Comparison of ENCODE assay signal across 8 mouse cellular contexts in the genomic region with DNA sequence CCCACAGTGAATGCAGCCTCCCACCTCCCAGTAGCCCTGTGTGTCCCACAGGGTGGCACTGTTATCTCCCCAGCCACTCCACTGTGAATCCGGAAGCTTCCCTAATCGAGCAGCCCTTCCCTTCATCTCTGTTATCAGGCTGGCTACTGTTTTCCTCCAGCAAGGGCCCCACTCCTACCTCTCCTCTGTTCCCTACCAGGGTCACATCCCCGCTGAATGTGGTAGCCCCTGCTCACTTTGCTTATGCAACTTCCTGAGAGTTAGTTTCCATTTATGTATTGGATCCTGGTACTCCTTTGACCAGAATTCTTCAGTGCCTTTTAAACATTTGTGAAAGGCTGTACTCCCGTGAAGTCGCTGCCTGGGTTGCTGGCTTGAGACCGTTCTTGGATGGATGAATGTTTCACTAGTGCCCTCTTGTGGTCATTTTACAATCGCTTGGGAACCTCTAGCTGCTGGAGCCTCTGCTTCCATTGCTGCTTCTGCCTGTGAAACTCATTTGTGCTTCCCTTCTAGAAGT. TPM values are rescaled to one million over a fixed set of nuclear protein-coding genes. Genes with fewer than 3 reads are reported as not detected.
DNase-seq lines count a peak whose midpoint lies in the region; ATAC-seq and TF ChIP-seq lines count a peak whose summit lies in the region.

No protein-coding gene starts in this region.

- H3K27me3 ChIP-seq in heart, embryonic 11.5 days (ENCODE audit: control insufficient read depth, insufficient read depth, low read length) = no peaks in the 10 kb centered on the region
- no peaks in the 10 kb centered on the region for H3K27me3 ChIP-seq in kidney, embryonic 15.5 days
- H3K27me3 ChIP-seq in limb, embryonic 14.5 days (ENCODE audit: control insufficient read depth, insufficient read depth, low read length) = no peaks in the 10 kb centered on the region
- H3K27me3 ChIP-seq in midbrain, postnatal 0 days (ENCODE audit: insufficient read depth, low read length) = no peaks in the 10 kb centered on the region
- H3K27me3 ChIP-seq in stomach, embryonic 14.5 days (ENCODE audit: control insufficient read depth, insufficient read depth, low read length) = no peaks in the 10 kb centered on the region

- TF ChIP-seq POLR2A in bone marrow macrophage, adult 2 months (IDR thresholded peaks at IDR 0.05; ENCODE audit: borderline replicate concordance, low read depth, low read length) = no peak
- no peak for TF ChIP-seq POLR2A in embryonic fibroblast, embryonic 13.5 days (IDR thresholded peaks at IDR 0.05; ENCODE audit: low read depth, low read length)
- no peak for TF ChIP-seq POLR2A in limb, embryonic 14.5 days (IDR thresholded peaks at IDR 0.05; ENCODE audit: borderline replicate concordance, extremely low read depth, insufficient read depth, insufficient read length)

- H3K4me2 ChIP-seq in heart, embryonic 11.5 days = peak overlapping the region; percentile 56
- peak overlapping the region; percentile 40 for H3K4me2 ChIP-seq in kidney, embryonic 15.5 days
- 0 out of 2 replicates have a peak overlapping the region, but pooled peaks have one; percentile 4 for H3K4me2 ChIP-seq in limb, embryonic 14.5 days (replicated peaks; ENCODE audit: low read depth, low read length, severe bottlenecking)
- H3K4me2 ChIP-seq in midbrain, postnatal 0 days (ENCODE audit: low read depth, low read length, poor library complexity, severe bottlenecking) = no peak overlapping the region
- H3K4me2 ChIP-seq in stomach, embryonic 14.5 days (replicated peaks; ENCODE audit: low read depth, low read length) = no peak overlapping the region; the same call in 1 of the 2 replicates

- H3K4me1 ChIP-seq in bone marrow macrophage, adult 2 months (ENCODE audit: control insufficient read depth, insufficient read depth, low read length) = 0 out of 2 replicates have a peak, but pooled peaks cover 3% of the 10 kb centered on the region
- no peaks in the 10 kb centered on the region for H3K4me1 ChIP-seq in embryonic fibroblast, embryonic 13.5 days (ENCODE audit: control insufficient read depth, insufficient read depth, low read length)
- H3K4me1 ChIP-seq in heart, embryonic 11.5 days (ENCODE audit: control insufficient read depth, insufficient read depth, low read length) = peaks cover 17% of the 10 kb centered on the region
- peaks cover 10% of the 10 kb centered on the region for H3K4me1 ChIP-seq in kidney, embryonic 15.5 days
- H3K4me1 ChIP-seq in limb, embryonic 14.5 days (ENCODE audit: control insufficient read depth, insufficient read depth, low read length) = no peaks in the 10 kb centered on the region
- no peaks in the 10 kb centered on the region; the same call in 1 of the 2 replicates for H3K4me1 ChIP-seq in midbrain, postnatal 0 days (ENCODE audit: insufficient read depth, low read length)
- no peaks in the 10 kb centered on the region for H3K4me1 ChIP-seq in stomach, embryonic 14.5 days (ENCODE audit: control insufficient read depth, insufficient read depth, low read length)

- H3K9me3 ChIP-seq in heart, embryonic 11.5 days (replicated peaks; ENCODE audit: control insufficient read depth, low read length) = no peaks in the 10 kb centered on the region
- H3K9me3 ChIP-seq in kidney, embryonic 15.5 days (replicated peaks) = no peaks in the 10 kb centered on the region
- no peaks in the 10 kb centered on the region for H3K9me3 ChIP-seq in limb, embryonic 14.5 days (ENCODE audit: control insufficient read depth, low read length)
- H3K9me3 ChIP-seq in midbrain, postnatal 0 days (ENCODE audit: low read length) = no peaks in the 10 kb centered on the region
- no peaks in the 10 kb centered on the region for H3K9me3 ChIP-seq in stomach, embryonic 14.5 days (ENCODE audit: control insufficient read depth, low read depth, low read length)

- H3K27ac ChIP-seq in bone marrow macrophage, adult 2 months (ENCODE audit: insufficient read depth, low read depth, low read length) = no peak overlapping the region
- H3K27ac ChIP-seq in embryonic fibroblast, embryonic 13.5 days (ENCODE audit: insufficient read depth, low read length) = no peak overlapping the region
- H3K27ac ChIP-seq in heart, embryonic 11.5 days (ENCODE audit: low read depth, low read length) = peak overlapping the region; percentile 1; the same call in 1 of the 2 replicates
- no peak overlapping the region for H3K27ac ChIP-seq in kidney, embryonic 15.5 days
- H3K27ac ChIP-seq in limb, embryonic 14.5 days (replicated peaks; ENCODE audit: low read depth, low read length) = no peak overlapping the region
- no peak overlapping the region for H3K27ac ChIP-seq in midbrain, postnatal 0 days (ENCODE audit: low read depth, low read length)
- no peak overlapping the region for H3K27ac ChIP-seq in stomach, embryonic 14.5 days (ENCODE audit: low read length)

- ATAC-seq in CD4-positive, CD25-positive, alpha-beta regulatory T cell, adult 4 months = peak; percentile 62
- peak; percentile 63; the same call in 1 of the 2 replicates for ATAC-seq in heart, embryonic 11.5 days (replicated peaks; ENCODE audit: insufficient number of reproducible peaks, low FRiP score, low TSS enrichment)
- ATAC-seq in kidney, embryonic 15.5 days (replicated peaks; ENCODE audit: low FRiP score) = peak; percentile 82
- peak; percentile 84 for ATAC-seq in limb, embryonic 14.5 days (ENCODE audit: low FRiP score, low read depth)
- peak; percentile 91 for ATAC-seq in midbrain, postnatal 0 days (ENCODE audit: low FRiP score)
- peak; percentile 79; the same call in 1 of the 2 replicates for ATAC-seq in stomach, embryonic 14.5 days (ENCODE audit: insufficient number of reproducible peaks, insufficient read depth, low FRiP score, low read depth)

- H3K4me3 ChIP-seq in bone marrow macrophage, adult 2 months (ENCODE audit: insufficient read depth, low read length) = no peak overlapping the region
- no peak overlapping the region for H3K4me3 ChIP-seq in embryonic fibroblast, embryonic 13.5 days (ENCODE audit: insufficient read depth, low read length)
- H3K4me3 ChIP-seq in heart, embryonic 11.5 days (ENCODE audit: low read depth, low read length) = peak overlapping the region; percentile 11; the same call in 1 of the 2 replicates
- H3K4me3 ChIP-seq in kidney, embryonic 15.5 days (replicated peaks) = no peak overlapping the region
- H3K4me3 ChIP-seq in limb, embryonic 14.5 days (replicated peaks; ENCODE audit: low read length) = no peak overlapping the region
- H3K4me3 ChIP-seq in midbrain, postnatal 0 days (ENCODE audit: low read depth, low read length) = no peak overlapping the region
- H3K4me3 ChIP-seq in stomach, embryonic 14.5 days (ENCODE audit: low read depth, low read length) = no peak overlapping the region

- DNase-seq in limb, embryonic 14.5 days (ENCODE audit: low spot score) = peak; percentile 90
- DNase-seq in midbrain, postnatal 0 days (ENCODE audit: low spot score) = peak; percentile 95

- under 1% methylated on average over 7 of the region's 7 CpGs for WGBS in heart, embryonic 11.5 days (ENCODE audit: insufficient replicate concordance)
- 3% methylated on average over 7 of the region's 7 CpGs for WGBS in kidney, embryonic 15.5 days
- WGBS in limb, embryonic 14.5 days = 4% methylated on average over 7 of the region's 7 CpGs
- 2% methylated on average over 7 of the region's 7 CpGs for WGBS in midbrain, postnatal 0 days
- WGBS in stomach, embryonic 14.5 days = 1% methylated on average over 7 of the region's 7 CpGs

- H3K9ac ChIP-seq in heart, embryonic 11.5 days (ENCODE audit: low read depth, low read length) = no peak overlapping the region; the same call in 1 of the 2 replicates
- no peak overlapping the region for H3K9ac ChIP-seq in kidney, embryonic 15.5 days
- no peak overlapping the region for H3K9ac ChIP-seq in limb, embryonic 14.5 days (ENCODE audit: low read depth, low read length, severe bottlenecking)
- no peak overlapping the region for H3K9ac ChIP-seq in midbrain, postnatal 0 days (replicated peaks; ENCODE audit: low read length, poor library complexity, severe bottlenecking)
- H3K9ac ChIP-seq in stomach, embryonic 14.5 days (replicated peaks; ENCODE audit: low read depth, low read length) = no peak overlapping the region

- peak; percentile 52; the same call in 1 of the 2 replicates for TF ChIP-seq CTCF in bone marrow macrophage, adult 2 months (IDR thresholded peaks at IDR 0.05; ENCODE audit: low read depth, low read length)
- peak; percentile 29; the same call in 1 of the 2 replicates for TF ChIP-seq CTCF in embryonic fibroblast, embryonic 13.5 days (IDR thresholded peaks at IDR 0.05; ENCODE audit: borderline replicate concordance, insufficient read depth, low read length)
- TF ChIP-seq CTCF in midbrain, postnatal 0 days (IDR thresholded peaks at IDR 0.05) = peak; percentile 91

- H3K36me3 ChIP-seq in heart, embryonic 11.5 days (ENCODE audit: control insufficient read depth, insufficient read depth, low read length) = no peaks in the 10 kb centered on the region
- H3K36me3 ChIP-seq in kidney, embryonic 15.5 days = no peaks in the 10 kb centered on the region
- no peaks in the 10 kb centered on the region for H3K36me3 ChIP-seq in limb, embryonic 14.5 days (ENCODE audit: control insufficient read depth, insufficient read depth, low read length)
- no peaks in the 10 kb centered on the region for H3K36me3 ChIP-seq in midbrain, postnatal 0 days (ENCODE audit: insufficient read depth, low read length)
- H3K36me3 ChIP-seq in stomach, embryonic 14.5 days (ENCODE audit: control insufficient read depth, insufficient read depth, low read length) = no peaks in the 10 kb centered on the region

RNA-seq across cellular contexts. Expression of gene Gpr171, which starts 42.5 kb away (rescaled TPM):
- 10 to 100 TPM; 37.2 to 38.7 TPM for polyA plus RNA-seq in CD4-positive, CD25-positive, alpha-beta regulatory T cell, adult 4 months (2017; shearing (Covaris generic))
- 0.98 and 1.1 TPM in 2 replicates for polyA plus RNA-seq in bone marrow macrophage, adult 2 months (2012; ENCODE audit: insufficient read depth, insufficient read length, missing spikeins)
- polyA plus RNA-seq in embryonic fibroblast, embryonic 13.5 days (2011; ENCODE audit: insufficient read length, low read depth, missing spikeins) = not detected in 2 replicates
- 1.3 TPM in 2 replicates for polyA plus RNA-seq in heart, embryonic 11.5 days (2014; fragmentation: Nextera tagmentation; extraction: Ambion mirVana)
- 1.0 and 1.5 TPM in 2 replicates for polyA plus RNA-seq in kidney, embryonic 15.5 days (2015; fragmentation: Nextera tagmentation; extraction: Ambion mirVana)
- polyA plus RNA-seq in limb, embryonic 14.5 days (2012; rRNA removed) = 0.13 and 0.19 TPM in 2 replicates
- polyA plus RNA-seq in limb, embryonic 14.5 days (2014; fragmentation: Nextera tagmentation; extraction: Ambion mirVana) = 0.75 and 1.5 TPM in 2 replicates
- not detected in 2 replicates for total RNA-seq in midbrain, postnatal 0 days (2014; rRNA removed)
- 0.43 and 0.74 TPM in 2 replicates for polyA plus RNA-seq in midbrain, postnatal 0 days (2015; fragmentation: Nextera tagmentation; extraction: Ambion mirVana)
- polyA plus RNA-seq in stomach, embryonic 14.5 days (2014; fragmentation: Nextera tagmentation; extraction: Ambion mirVana) = 0.77 and 1.3 TPM in 2 replicates

RNA-seq across cellular contexts. Expression of gene Med12l, which starts 53.5 kb away (rescaled TPM):
- under 1 TPM; 0.50 to 0.61 TPM for polyA plus RNA-seq in CD4-positive, CD25-positive, alpha-beta regulatory T cell, adult 4 months (2017; shearing (Covaris generic))
- polyA plus RNA-seq in bone marrow macrophage, adult 2 months (2012; ENCODE audit: insufficient read depth, insufficient read length, missing spikeins) = 0.44 and 0.49 TPM in 2 replicates
- polyA plus RNA-seq in embryonic fibroblast, embryonic 13.5 days (2011; ENCODE audit: insufficient read length, low read depth, missing spikeins) = 0.30 and 0.97 TPM in 2 replicates
- polyA plus RNA-seq in heart, embryonic 11.5 days (2014; fragmentation: Nextera tagmentation; extraction: Ambion mirVana) = 5.5 and 6.2 TPM in 2 replicates
- 2.4 and 2.5 TPM in 2 replicates for polyA plus RNA-seq in kidney, embryonic 15.5 days (2015; fragmentation: Nextera tagmentation; extraction: Ambion mirVana)
- 4.5 and 4.9 TPM in 2 replicates for polyA plus RNA-seq in limb, embryonic 14.5 days (2012; rRNA removed)
- polyA plus RNA-seq in limb, embryonic 14.5 days (2014; fragmentation: Nextera tagmentation; extraction: Ambion mirVana) = 2.3 and 2.4 TPM in 2 replicates
- total RNA-seq in midbrain, postnatal 0 days (2014; rRNA removed) = 23.0 and 25.8 TPM in 2 replicates
- 3.0 and 3.7 TPM in 2 replicates for polyA plus RNA-seq in midbrain, postnatal 0 days (2015; fragmentation: Nextera tagmentation; extraction: Ambion mirVana)
- 2.1 and 2.2 TPM in 2 replicates for polyA plus RNA-seq in stomach, embryonic 14.5 days (2014; fragmentation: Nextera tagmentation; extraction: Ambion mirVana)

Comparison
In these comparisons a context has a peak if more than half of its experiments do, and no peak if none do; other contexts are left out.
1. CTCF ChIP-seq: peak in every context shown above with its lines; median percentile 91 in midbrain, postnatal 0 days; 52 in bone marrow macrophage, adult 2 months; 29 in embryonic fibroblast, embryonic 13.5 days.
2. H3K4me2 ChIP-seq: peak in heart, embryonic 11.5 days (single experiment), kidney, embryonic 15.5 days (single experiment) and limb, embryonic 14.5 days (single experiment); none in midbrain, postnatal 0 days (single experiment) and stomach, embryonic 14.5 days (single experiment).
3. RNA of gene Gpr171, which starts 42.5 kb away (polyA plus RNA-seq): 37.2 to 38.7 TPM in CD4-positive, CD25-positive, alpha-beta regulatory T cell, adult 4 months; 0.13 to 1.5 TPM in limb, embryonic 14.5 days, 0.77 to 1.3 TPM in stomach, embryonic 14.5 days, 1.3 TPM in heart, embryonic 11.5 days, 1.0 to 1.5 TPM in kidney, embryonic 15.5 days, 0.98 to 1.1 TPM in bone marrow macrophage, adult 2 months, 0.43 to 0.74 TPM in midbrain, postnatal 0 days and not detected in embryonic fibroblast, embryonic 13.5 days; every median in the first group is over 10 times any median in the second.
4. Peak in every context shown above with its lines, with median percentiles within 50 percentile points of each other: ATAC-seq.